Mouse (Mus musculus) MEL (cell line): ENCODE data around the gene Arl14.

Experiments
- CTCF ChIP-seq, 3 experiments: IDR thresholded peaks in 2 of 3; conservative IDR thresholded peaks in 1 of 3; 2 replicates each; pipeline ENCODE4 v1.5.1; 2011 to 2012; ENCODE audit warnings: low read length in 3 of 3, low read depth in 2 of 3, mild to moderate bottlenecking in 2 of 3, improper control_type of control experiment in 1 of 3, inconsistent platforms in 1 of 3, mixed read lengths in 1 of 3, moderate library complexity in 1 of 3; ENCODE audit not compliant: control insufficient read depth in 1 of 3, insufficient read depth in 1 of 3, poor library complexity in 1 of 3, severe bottlenecking in 1 of 3
- E2F4 ChIP-seq: IDR thresholded peaks from 2 replicates; pipeline ENCODE4 v1.6.1; 2011; ENCODE audit warnings: low read depth, low read length, improper control_type of control experiment, borderline replicate concordance
- GATA1 ChIP-seq: IDR thresholded peaks from 2 replicates; pipeline ENCODE4 v1.6.1; 2011; ENCODE audit warnings: low read depth, low read length, improper control_type of control experiment
- KAT2A ChIP-seq: conservative IDR thresholded peaks from 2 replicates; pipeline ENCODE4 v1.6.1; 2012; ENCODE audit warnings: low read depth, low read length, improper control_type of control experiment, inconsistent platforms
- MAFK ChIP-seq: IDR thresholded peaks from 2 replicates; pipeline ENCODE4 v1.6.1; 2011; ENCODE audit warnings: low read depth, mild to moderate bottlenecking, low read length, improper control_type of control experiment, borderline replicate concordance
- MAZ ChIP-seq: IDR thresholded peaks from 2 replicates; pipeline ENCODE4 v1.6.1; 2012; ENCODE audit warnings: low read depth, mild to moderate bottlenecking, inconsistent platforms, low read length, improper control_type of control experiment
- MEF2A ChIP-seq: IDR thresholded peaks from 2 replicates; pipeline ENCODE4 v1.6.1; 2014; ENCODE audit warnings: low read depth, mild to moderate bottlenecking, inconsistent platforms, low read length, improper control_type of control experiment; ENCODE audit not compliant: poor library complexity, insufficient replicate concordance, severe bottlenecking; ENCODE audit errors: extremely low read depth
- MXI1 ChIP-seq: IDR thresholded peaks from 2 replicates; pipeline ENCODE4 v1.6.1; 2011; ENCODE audit warnings: mild to moderate bottlenecking, low read depth, low read length, improper control_type of control experiment
- POLR2A ChIP-seq, 2 experiments: IDR thresholded peaks; 2 replicates each; pipeline ENCODE4 v1.6.1; 2011 to 2012; ENCODE audit warnings: low read length in 2 of 2, mild to moderate bottlenecking in 2 of 2, control low read depth in 1 of 2, improper control_type of control experiment in 1 of 2, low read depth in 1 of 2, moderate library complexity in 1 of 2; ENCODE audit not compliant: control insufficient read depth in 1 of 2, insufficient read depth in 1 of 2, poor library complexity in 1 of 2
- POLR2AphosphoS2 ChIP-seq: IDR thresholded peaks from 2 replicates; pipeline ENCODE4 v1.6.1; 2011; ENCODE audit warnings: low read length, improper control_type of control experiment
- RCOR1 ChIP-seq: IDR thresholded peaks from 2 replicates; pipeline ENCODE4 v1.6.1; 2012; ENCODE audit warnings: low read depth, mild to moderate bottlenecking, inconsistent platforms, low read length, improper control_type of control experiment
- USF1 ChIP-seq: IDR thresholded peaks from 2 replicates; pipeline ENCODE4 v1.6.1; 2014; ENCODE audit warnings: low read depth, mild to moderate bottlenecking, inconsistent platforms, low read length, improper control_type of control experiment, moderate library complexity
- USF2 ChIP-seq, 2 experiments: IDR thresholded peaks; 2 replicates each; pipeline ENCODE4 v1.6.1; 2011 to 2012; ENCODE audit warnings: improper control_type of control experiment in 2 of 2, low read length in 2 of 2, borderline replicate concordance in 1 of 2, inconsistent platforms in 1 of 2, low read depth in 1 of 2, mild to moderate bottlenecking in 1 of 2; ENCODE audit not compliant: insufficient read depth in 1 of 2
- ZNF384 ChIP-seq: IDR thresholded peaks from 2 replicates; pipeline ENCODE4 v1.6.1; 2012; ENCODE audit warnings: low read depth, mild to moderate bottlenecking, inconsistent platforms, low read length, improper control_type of control experiment

DNA sequence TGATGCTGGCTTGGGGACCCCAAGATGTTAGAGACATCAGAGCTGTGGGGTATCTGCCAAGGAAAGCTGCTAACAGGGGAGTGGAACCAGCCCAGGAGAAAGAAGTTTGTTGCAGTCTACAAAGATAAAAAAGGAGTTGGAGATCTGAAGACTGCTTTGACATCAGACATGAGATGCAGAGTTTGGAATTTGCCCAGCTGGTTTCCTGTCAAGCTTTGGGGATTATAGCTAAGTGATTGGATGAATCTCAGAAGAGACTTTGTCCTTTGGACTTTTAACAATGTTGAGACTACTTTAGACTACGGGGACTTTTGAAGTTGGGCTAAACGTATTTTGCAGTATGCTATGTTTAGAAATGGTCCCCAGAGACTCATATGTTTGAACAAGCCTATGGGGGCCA is 21.0 kb upstream of the Arl14 start:
- no peak for TF ChIP-seq GATA1
- no peak for TF ChIP-seq CTCF (IDR thresholded peaks at IDR 0.05 in 2 of 3, conservative IDR thresholded peaks at IDR 0.05 in 1 of 3; ENCODE audit: control insufficient read depth in 1 of 3, insufficient read depth in 1 of 3, low read depth in 2 of 3, low read length in 3 of 3, poor library complexity in 1 of 3, severe bottlenecking in 1 of 3)
- TF ChIP-seq ZNF384, result no peak
- no peak for TF ChIP-seq RCOR1
- TF ChIP-seq USF1, result no peak
- no peak for TF ChIP-seq E2F4
- no peak for TF ChIP-seq POLR2AphosphoS2
- TF ChIP-seq MEF2A, result no peak
- TF ChIP-seq USF2 (IDR thresholded peaks at IDR 0.05; ENCODE audit: borderline replicate concordance in 1 of 2, insufficient read depth in 1 of 2, low read depth in 1 of 2, low read length in 2 of 2), result no peak
- TF ChIP-seq MAFK, result no peak
- TF ChIP-seq MXI1, result no peak
- no peak for TF ChIP-seq MAZ
- TF ChIP-seq KAT2A, result no peak
- TF ChIP-seq POLR2A (IDR thresholded peaks at IDR 0.05; ENCODE audit: control insufficient read depth in 1 of 2, insufficient read depth in 1 of 2, low read depth in 1 of 2, low read length in 2 of 2, poor library complexity in 1 of 2), result no peak
